Mouse (Mus musculus) megakaryocyte-erythroid progenitor cell, adult 5-6 weeks (primary cell): ENCODE results near the gene Apaf1. TPM values are rescaled to one million over a fixed set of nuclear protein-coding genes. Genes with fewer than 3 reads are reported as not detected.
A peak's percentile ranks its signal among the peaks of the same experiment; 100 is the strongest.

Experiments
- ATAC-seq: replicated peaks from 2 replicates; pipeline ENCODE4 v1.8.0; 2016; ENCODE audit warnings: mild to moderate bottlenecking, inconsistent platforms; ENCODE audit not compliant: severe bottlenecking, poor library complexity, low FRiP score, low TSS enrichment
- total RNA-seq, 2 experiments: library from RNA; stranded (forward) in 1 of 2; stranded (reverse) in 1 of 2; fragments of 200-1000, 215-1000 nt in 1 of 2; fragments of >200 nt in 1 of 2; fragmentation: Nextera tagmentation in 1 of 2; gene quantifications; 2 replicates each; pipeline ENCODE4 v1.2.3; 2014 to 2017

The Apaf1 gene
- 37.1 and 44.9 TPM in 2 replicates for total RNA-seq (2014; fragmentation: Nextera tagmentation)
- total RNA-seq (2017) = 20.9 and 24.3 TPM in 2 replicates

DNA sequence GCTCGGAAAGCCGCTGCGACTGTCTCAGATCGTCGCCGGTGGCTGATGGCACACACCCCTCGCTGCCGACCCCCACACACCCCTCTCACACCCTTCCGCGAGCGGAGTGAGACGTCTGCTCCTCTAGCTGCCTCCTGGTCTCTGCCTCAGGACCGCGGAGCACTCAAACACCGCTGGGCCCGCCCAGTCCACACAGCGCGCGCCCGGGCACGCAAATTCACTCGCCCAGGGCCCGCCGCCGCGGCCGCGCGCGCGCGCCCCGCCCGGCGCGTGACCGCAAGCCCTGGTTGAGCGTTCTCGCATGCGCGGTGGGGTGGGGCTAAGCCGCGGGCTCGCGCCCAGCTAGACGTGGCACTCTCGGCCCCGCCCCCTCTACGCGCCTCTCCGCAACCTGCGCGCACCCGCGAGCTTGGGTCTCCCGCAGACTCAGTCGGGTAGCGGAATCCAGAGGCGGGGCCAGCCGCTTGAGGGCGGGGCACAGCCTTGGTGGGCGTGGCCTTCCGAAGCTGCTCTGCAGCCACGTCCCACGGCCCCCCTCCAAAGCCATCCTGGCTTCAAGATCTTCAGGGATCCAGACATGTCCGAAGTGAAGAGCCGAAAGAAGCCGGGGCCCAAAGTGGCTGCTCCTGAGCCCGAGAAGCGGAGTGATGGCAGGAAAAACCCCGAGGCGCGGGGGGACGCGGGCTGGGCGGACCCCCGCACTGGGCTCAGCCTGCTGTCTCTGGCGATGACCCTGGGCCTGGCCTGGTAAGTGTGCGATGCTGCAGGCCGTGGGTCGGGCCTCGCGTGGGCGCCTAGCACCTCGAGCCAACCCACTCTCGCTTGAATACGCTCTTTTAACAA is at the start of gene Apaf1, which contains the start of gene Ikbip:
Gene Apaf1, minus strand, starts transcription at position 221 of the 843 bp plus-strand sequence.
Gene Ikbip, plus strand, starts transcription at position 391 of the 843 bp plus-strand sequence.
- ATAC-seq = peak; percentile 87

DNA sequence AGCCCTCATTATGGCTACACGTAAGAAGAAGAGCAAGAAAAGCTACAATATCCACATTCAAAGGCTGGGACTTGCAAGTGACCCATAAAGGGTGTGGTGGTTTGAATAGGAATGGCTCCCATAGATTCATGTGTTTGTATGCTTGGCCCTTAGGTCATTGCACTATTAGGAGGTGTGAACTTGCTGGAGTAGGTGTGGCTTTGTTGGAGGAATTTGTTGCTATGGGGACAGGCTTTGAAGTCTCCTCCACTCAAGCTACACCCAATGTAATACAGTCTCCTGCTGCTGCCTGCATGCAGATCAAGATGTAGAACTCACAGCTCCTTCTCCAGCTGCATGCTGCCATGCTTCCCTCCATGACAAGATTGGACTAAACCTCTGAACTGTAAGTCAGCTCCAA is 49.0 kb upstream of the Apaf1 start:
- ATAC-seq = no peak

GRCm38 (mm10) chr10:91130792-91131191 is 48.2 kb upstream of the Apaf1 start:
- ATAC-seq = no peak

- ATAC-seq = no peak
These were observed 46.1 kb upstream of the Apaf1 start for GRCm38 (mm10) chr10:91128551-91129160.

DNA sequence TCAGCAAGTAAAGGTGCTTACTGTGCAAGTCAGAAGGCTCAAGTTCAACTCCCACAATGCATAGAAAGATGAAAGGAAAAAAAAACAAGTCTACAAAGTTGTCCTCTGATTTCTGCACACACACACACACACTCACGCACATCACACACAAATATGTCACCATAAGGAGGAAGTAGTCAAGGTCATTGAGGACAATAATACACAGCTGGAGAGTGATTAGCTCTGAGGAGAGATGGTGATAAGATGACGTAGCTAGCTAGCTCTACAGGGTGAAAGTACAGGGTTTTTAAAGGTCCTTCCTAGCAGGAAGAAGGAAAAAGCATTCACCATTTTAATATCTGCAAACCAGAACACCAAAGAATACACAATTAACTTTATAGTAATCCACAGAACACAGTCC is 44.8 kb upstream of the Apaf1 start:
- ATAC-seq = no peak

DNA sequence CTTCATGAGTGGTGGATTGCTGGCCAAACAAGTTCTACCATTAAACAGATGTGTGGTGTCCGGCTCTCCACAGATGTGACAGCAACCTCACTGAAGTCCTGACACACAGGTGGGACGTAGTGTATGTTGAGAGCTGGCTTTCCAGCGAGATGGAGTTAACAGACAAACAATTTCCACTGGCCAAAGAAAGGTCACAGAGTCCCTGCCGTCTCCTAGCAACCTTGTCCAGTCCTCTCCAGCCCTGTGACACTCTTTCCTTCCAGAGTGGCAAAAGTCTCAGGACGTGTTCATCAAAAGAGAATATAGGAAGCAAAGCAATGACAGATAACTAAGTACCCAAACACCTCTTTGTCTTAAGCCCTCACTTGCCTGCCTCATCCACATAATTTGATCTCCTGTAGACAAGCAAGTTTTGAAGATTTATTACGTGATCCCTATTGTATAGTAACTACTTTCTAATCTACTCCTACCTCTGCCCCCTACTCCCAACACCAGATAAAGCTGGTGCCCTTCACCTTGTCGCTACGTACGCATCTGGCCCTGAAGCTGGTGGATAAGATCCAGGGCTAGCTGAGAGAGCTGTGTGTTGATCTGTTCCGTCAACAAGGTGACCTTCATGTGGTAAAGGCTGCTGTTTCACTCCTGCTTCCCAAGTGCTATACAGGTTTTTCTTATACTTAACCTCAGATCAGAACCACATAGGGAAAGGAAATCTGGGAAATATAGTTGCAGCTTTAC is 44.2 kb upstream of the Apaf1 start:
- ATAC-seq = no peak

DNA sequence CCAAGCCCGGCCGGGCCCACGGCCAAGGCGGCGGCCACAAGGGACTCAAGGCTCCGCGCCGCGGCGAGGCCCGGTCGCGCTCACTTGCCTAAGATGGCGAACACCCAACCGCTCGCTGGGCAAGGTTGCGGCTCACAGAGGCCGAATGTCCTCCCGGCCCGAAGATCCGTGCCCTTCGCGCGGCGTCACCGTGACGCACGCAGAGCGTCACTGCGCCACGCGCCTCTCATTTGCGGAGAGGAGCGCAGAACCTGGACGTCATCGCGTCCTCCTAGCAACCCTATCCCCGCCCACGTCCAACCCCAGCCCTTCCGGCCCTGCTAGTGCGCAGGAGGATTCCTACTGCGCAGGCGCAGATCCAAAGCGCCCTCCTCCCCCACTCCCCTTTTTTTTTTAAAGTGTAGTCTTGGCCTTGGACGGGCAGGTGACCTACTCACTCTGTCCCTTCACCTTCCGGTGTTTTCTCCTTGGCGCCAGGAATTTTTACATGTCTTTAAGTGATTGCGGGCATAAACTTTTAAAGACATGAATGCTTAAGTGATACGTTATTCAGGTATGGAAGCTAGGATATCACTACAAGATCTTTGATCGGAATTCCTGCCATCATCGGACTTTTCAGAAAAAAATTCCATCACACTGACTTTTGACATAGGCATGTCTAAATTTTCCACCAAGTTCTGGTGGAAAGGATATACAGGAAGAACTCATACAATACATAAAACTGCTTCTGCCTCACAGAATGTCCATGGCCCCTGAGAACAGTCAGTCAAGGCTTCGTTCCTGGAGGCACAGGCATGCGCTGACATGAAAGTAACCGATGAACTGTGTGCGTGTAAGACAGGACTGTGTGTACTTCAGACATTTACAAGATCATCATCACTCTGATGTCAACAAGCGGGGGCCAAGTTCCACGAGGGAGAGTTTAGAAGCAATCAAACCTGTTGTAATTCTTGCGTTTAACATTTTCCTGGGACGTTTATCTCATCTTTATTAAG is 41.6 kb upstream of the Apaf1 start, which contains the start of gene Slc25a3:
Gene Slc25a3, minus strand, starts transcription at position 232 of the 995 bp plus-strand sequence.
- ATAC-seq = peak; percentile 97

- ATAC-seq = peak; percentile 52
These were observed 40.8 kb upstream of the Apaf1 start for GRCm38 (mm10) chr10:91123281-91123827.

DNA sequence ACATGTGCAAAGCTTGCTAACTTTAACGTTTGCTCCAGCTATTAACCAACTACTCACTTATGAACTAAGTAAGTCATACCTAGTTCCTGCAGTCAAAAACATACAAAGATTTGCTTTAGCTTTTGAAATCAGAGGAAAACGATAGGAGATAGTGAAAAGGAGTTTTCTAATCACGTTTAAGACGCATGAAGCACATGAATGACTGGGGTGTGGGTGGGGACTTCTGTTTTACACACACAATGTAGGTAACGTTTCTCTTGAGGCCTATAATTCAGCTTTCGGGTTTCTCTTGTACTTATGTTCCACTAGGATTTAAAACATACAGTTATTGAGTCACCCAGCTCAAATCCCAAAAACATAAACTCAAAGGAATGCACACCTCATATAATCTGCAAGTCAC is 40.1 kb upstream of the Apaf1 start:
- no peak for ATAC-seq

- no peak for ATAC-seq
These were observed 34.4 kb upstream of the Apaf1 start for GRCm38 (mm10) chr10:91116958-91117357.

DNA sequence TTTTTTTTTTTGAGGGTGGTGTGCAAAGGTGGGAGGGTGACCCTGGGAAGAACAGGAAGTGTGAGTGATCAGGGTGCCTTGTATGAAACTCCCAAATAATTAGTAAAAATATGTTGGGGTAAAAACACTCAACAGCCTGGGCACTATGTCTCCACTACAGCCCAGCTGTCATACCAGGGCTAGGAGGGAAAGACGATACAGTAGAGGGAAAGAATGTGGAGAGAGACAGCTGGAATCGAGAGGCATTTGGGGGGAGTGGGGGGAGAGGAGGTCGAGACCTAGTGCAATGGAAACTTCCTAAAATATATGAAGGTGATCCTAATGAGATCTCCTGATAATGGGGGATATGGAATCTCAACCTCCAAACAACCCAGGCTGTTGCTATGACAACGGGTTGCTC is 27.3 kb upstream of the Apaf1 start:
- ATAC-seq = no peak

DNA sequence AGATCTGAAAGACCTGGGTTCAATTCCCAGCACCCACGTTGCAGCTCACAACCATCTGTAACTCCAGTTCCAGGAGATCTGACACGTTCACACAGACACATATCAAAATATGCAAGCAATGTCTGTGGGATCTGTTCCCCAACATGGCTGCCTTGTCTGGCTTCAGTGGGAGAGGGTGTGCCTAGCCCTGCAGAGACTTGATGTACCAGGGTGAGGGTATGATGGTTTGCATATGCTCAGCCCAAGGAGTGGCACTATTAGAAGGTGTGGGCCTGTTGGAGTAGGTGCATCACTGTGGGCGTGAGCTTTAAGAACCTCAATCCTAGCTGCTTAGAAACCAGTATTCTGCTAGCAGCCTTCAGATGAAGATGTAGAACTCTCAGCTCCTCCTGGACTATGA is 23.4 kb upstream of the Apaf1 start:
- no peak for ATAC-seq

GRCm38 (mm10) chr10:91102799-91103590 is 20.4 kb upstream of the Apaf1 start:
- ATAC-seq = no peak

DNA sequence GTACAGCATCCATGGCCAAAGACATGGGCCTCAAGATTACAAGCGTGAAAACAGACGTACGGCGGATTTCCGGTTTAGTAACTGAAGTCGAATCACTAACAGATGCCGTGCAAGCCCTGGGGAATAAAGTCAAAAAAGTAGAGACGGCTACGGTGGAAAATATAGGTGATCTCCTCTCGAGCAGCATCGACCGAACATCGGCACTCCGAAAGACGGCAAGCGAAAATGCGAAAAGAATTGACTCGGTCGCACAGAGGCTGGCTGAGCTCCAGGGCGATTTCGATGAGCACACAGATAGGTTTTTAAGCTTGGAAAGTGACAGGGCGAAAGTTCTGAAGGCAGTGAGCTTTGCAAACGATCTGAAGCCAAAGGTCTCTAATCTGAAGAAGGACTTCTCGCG is 19.4 kb upstream of the Apaf1 start:
- ATAC-seq = no peak

- ATAC-seq = no peak
These were observed 17.5 kb upstream of the Apaf1 start for GRCm38 (mm10) chr10:91100101-91100500.

- no peak for ATAC-seq
These were observed 15.5 kb upstream of the Apaf1 start for GRCm38 (mm10) chr10:91098056-91098455.

DNA sequence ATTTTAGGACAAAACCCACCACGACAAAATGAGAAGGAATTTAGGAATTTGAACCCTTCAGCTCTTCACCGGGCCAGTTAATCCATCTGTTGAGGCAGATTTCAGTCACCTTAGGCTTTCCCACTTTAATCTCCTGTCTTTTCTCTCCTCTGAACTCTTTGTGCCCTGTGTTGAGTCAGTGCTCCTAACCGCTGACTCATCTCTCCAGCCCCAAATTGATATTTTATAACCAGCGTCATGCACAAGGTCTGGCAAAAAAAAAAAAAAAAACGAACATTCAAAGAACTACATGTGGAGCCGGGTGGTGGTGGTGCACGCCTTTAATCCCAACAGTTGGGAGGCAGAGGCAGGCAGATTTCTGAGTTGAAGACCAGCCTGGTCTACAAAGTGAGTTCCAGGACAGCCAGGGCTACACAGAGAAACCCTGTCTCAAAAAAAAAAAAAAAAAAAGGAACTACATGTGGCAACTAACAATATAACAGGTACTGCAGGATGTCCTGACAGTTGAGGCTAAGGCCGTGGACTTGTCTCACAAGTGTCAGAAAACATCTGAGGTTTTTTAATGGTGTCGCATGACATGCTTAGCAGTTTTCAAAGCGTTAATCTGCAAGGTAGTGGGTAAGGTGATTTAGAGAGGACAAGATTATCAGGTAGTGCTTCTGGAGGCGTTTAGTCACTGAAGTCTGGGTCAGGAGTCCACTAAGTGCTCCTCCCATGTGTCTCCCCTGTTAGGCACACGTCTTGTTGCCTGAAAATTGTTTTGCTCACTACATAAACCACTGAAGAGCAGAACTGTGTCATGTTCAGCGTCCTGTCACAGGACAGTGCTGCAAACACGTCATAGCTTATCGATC is 11.9 kb upstream of the Apaf1 start:
- no peak for ATAC-seq
